Mouse (Mus musculus): Measurements from ENCODE around the gene Eddm3b. TPM values are rescaled to one million over a fixed set of nuclear protein-coding genes. Genes with fewer than 3 reads are reported as not detected.

Gene Eddm3b
- polyA plus RNA-seq, 1 experiment: not detected

Other genes with a start within 250 kb of the Eddm3b start
- gene Tep1, start 243.9 kb upstream of the Eddm3b start, polyA plus RNA-seq (2012; rRNA removed): 3.5 and 5.2 TPM in 2 replicates
- gene Klhl33, start 216.9 kb upstream of the Eddm3b start, polyA plus RNA-seq (2012; rRNA removed): 3.1 and 3.3 TPM in 2 replicates
- gene Osgep, start 189.5 kb upstream of the Eddm3b start, polyA plus RNA-seq (2012; rRNA removed): 66.7 and 70.0 TPM in 2 replicates
- gene Apex1, start 189.5 kb upstream of the Eddm3b start, polyA plus RNA-seq (2012; rRNA removed): 60.2 and 60.5 TPM in 2 replicates
- gene Pip4p1, start 183.6 kb upstream of the Eddm3b start, polyA plus RNA-seq (2012; rRNA removed): 156 and 184 TPM in 2 replicates
- gene Pnp, start 183.3 kb upstream of the Eddm3b start, polyA plus RNA-seq (2012; rRNA removed): 27.2 and 30.1 TPM in 2 replicates
- 25.7 and 37.9 TPM in 2 replicates for gene Gm49342, start 169.9 kb upstream of the Eddm3b start, polyA plus RNA-seq (2012; rRNA removed)
- 1.3 and 1.7 TPM in 2 replicates for gene Pnp2, start 158.4 kb upstream of the Eddm3b start, polyA plus RNA-seq (2012; rRNA removed)
- 0.16 TPM in 1 of 2 replicates, not detected in the other for gene Rnase10, start 106.7 kb upstream of the Eddm3b start, polyA plus RNA-seq (2012; rRNA removed)
- not detected in 2 replicates for gene Rnase9, start 72.6 kb upstream of the Eddm3b start, polyA plus RNA-seq (2012; rRNA removed)
- not detected in 2 replicates for gene Rnase11, start 64.3 kb upstream of the Eddm3b start, polyA plus RNA-seq (2012; rRNA removed)
- 0.20 TPM in 1 of 2 replicates, not detected in the other for gene Rnase12, start 56.8 kb upstream of the Eddm3b start, polyA plus RNA-seq (2012; rRNA removed)
- not detected in 2 replicates for gene Olfr750, start 40.0 kb upstream of the Eddm3b start, polyA plus RNA-seq (2012; rRNA removed)
- gene Rnase4, start 23.3 kb upstream of the Eddm3b start, polyA plus RNA-seq (2012; rRNA removed): 20.3 and 27.1 TPM in 2 replicates
- gene Ang, start 23.3 kb upstream of the Eddm3b start, polyA plus RNA-seq (2012; rRNA removed): 4.2 and 6.9 TPM in 2 replicates
- gene Rnase6, start 9.5 kb downstream of the Eddm3b start, polyA plus RNA-seq (2012; rRNA removed): 0.38 and 0.56 TPM in 2 replicates
- gene Rnase1, start 32.4 kb downstream of the Eddm3b start, polyA plus RNA-seq (2012; rRNA removed): 0.72 and 0.99 TPM in 2 replicates
- gene Rnase2b, start 47.8 kb downstream of the Eddm3b start, polyA plus RNA-seq (2012; rRNA removed): not detected in 2 replicates
- not detected in 2 replicates for gene Ang2, start 84.7 kb downstream of the Eddm3b start, polyA plus RNA-seq (2012; rRNA removed)
- gene Ear14, start 89.0 kb downstream of the Eddm3b start, polyA plus RNA-seq (2012; rRNA removed): not detected in 2 replicates
- not detected in 2 replicates for gene Rnase2a, start 141.7 kb downstream of the Eddm3b start, polyA plus RNA-seq (2012; rRNA removed)
- not detected in 2 replicates for gene Gm7247, start 247.3 kb downstream of the Eddm3b start, polyA plus RNA-seq (2012; rRNA removed)

All from frontal cortex, adult 2 months (tissue).